Mouse (Mus musculus) intestine, postnatal 0 days (tissue): ENCODE measurements around the gene Ddx18. TPM values are rescaled to one million over a fixed set of nuclear protein-coding genes. Genes with fewer than 3 reads are reported as not detected.

Experiments
- ATAC-seq: fragments of 200-750 bp; cut with Nextera tagmentation; 2 replicates; pipeline ENCODE4 v1.8.0; 2017; ENCODE audit warnings: mild to moderate bottlenecking, moderate TSS enrichment, moderate library complexity
- H3K27ac ChIP-seq: fragments of 300-500 bp; sonication (generic); 2 replicates; pipeline ENCODE4 v1.5.1; 2014; ENCODE audit warnings: mild to moderate bottlenecking, low read depth, low read length, moderate library complexity
- H3K27me3 ChIP-seq: fragments of 300-500 bp; sonication (generic); replicated peaks from 2 replicates; pipeline ENCODE4 v1.6.1; 2014; ENCODE audit warnings: low read length, mixed read lengths; ENCODE audit not compliant: control insufficient read depth, insufficient read depth
- H3K36me3 ChIP-seq: fragments of 300-500 bp; sonication (generic); 2 replicates; pipeline ENCODE4 v1.6.1; 2014; ENCODE audit warnings: mild to moderate bottlenecking, moderate library complexity; ENCODE audit not compliant: control insufficient read depth, insufficient read depth
- H3K4me1 ChIP-seq: fragments of 300-500 bp; sonication (generic); replicated peaks from 2 replicates; pipeline ENCODE4 v1.6.1; 2014; ENCODE audit warnings: antibody characterized with exemption, low read length, mixed read lengths; ENCODE audit not compliant: control insufficient read depth, insufficient read depth
- H3K4me2 ChIP-seq: fragments of 300-500 bp; sonication (generic); replicated peaks from 2 replicates; pipeline ENCODE4 v1.6.1; 2014; ENCODE audit warnings: low read depth, mild to moderate bottlenecking, moderate library complexity
- H3K4me3 ChIP-seq: fragments of 300-500 bp; sonication (generic); 2 replicates; pipeline ENCODE4 v1.5.1; 2014; ENCODE audit warnings: low read depth, low read length
- H3K9ac ChIP-seq: fragments of 300-500 bp; sonication (generic); 2 replicates; pipeline ENCODE4 v1.6.1; 2014; ENCODE audit warnings: mild to moderate bottlenecking, low read depth, low read length
- H3K9me3 ChIP-seq: fragments of 300-500 bp; sonication (generic); 2 replicates; pipeline ENCODE4 v1.6.1; 2016; ENCODE audit warnings: mixed run types; ENCODE audit not compliant: control insufficient read depth
- CTCF ChIP-seq: sonication (generic); IDR thresholded peaks from 2 replicates; pipeline ENCODE4 v1.5.1; 2016; ENCODE audit warnings: low read depth, mild to moderate bottlenecking, control low read depth, antibody characterized with exemption, moderate library complexity
- WGBS: fragments of 180-500 bp; shearing (Covaris S2); extraction: QIAGEN DNeasy Blood & Tissue Kit; methylation state at CpG from one replicate; pipeline ENCODE4 v1.1.7; 2014; 5-methylcytosine and 5-hydroxymethylcytosine counted together
- polyA plus RNA-seq: library from polyadenylated mRNA; unstranded; fragments of >200 nt; fragmentation: Nextera tagmentation; extraction: Ambion mirVana; gene quantifications from 2 replicates; pipeline ENCODE4 v1.2.1, GENCODE M21; 2015

Gene Ddx18
- polyA plus RNA-seq, 1 experiment from 2014 or later, result 40.7 TPM

DNA sequence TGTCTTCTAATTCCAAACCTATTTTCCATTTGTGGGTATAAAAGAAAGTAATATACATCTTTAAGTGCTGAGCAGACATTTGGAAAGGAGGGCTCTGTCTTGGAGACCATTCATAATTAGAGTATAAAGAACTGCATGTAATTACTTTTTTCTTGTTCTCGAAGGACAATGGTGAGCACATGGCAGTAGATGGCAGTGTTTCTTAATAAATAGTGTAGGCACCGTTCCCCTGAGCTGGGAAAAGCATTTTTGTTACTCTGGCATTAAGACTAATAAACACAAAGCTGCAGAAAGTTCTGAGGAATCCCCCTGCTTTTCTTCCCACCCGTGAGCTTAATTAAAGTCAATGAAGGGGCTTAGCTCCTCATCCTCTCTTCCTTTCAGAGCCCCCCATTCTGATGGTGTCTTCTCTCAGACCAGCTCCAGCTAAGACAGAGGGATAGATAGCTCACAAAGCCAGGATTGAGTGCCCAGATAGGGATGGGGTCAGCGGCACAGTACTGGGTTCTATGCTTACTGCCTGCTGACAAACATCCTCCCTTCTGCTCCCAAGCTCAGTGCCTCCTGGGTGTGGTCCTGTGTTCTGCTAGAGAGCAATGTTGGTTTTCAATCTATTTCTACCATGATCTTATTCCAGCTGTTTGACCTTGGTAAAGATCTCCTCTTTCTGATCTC, 29.3 kb upstream of the Ddx18 start:
- H3K4me2 ChIP-seq, result no peak overlapping the region
- H3K9me3 ChIP-seq, result no peaks in the 10 kb centered on the region
- ATAC-seq, result no peak
- H3K4me1 ChIP-seq, result no peaks in the 10 kb centered on the region
- H3K27ac ChIP-seq, result no peak overlapping the region
- H3K27me3 ChIP-seq, result no peaks in the 10 kb centered on the region
- no peak overlapping the region for H3K9ac ChIP-seq
- H3K4me3 ChIP-seq, result no peak overlapping the region
- 29% methylated on average over 4 of the region's 4 CpGs for WGBS
- H3K36me3 ChIP-seq, result no peaks in the 10 kb centered on the region
- peak; percentile 56 for TF ChIP-seq CTCF

- no peaks in the 10 kb centered on the region for H3K36me3 ChIP-seq
- H3K9ac ChIP-seq, result no peak overlapping the region
- H3K27ac ChIP-seq, result no peak overlapping the region
- H3K4me2 ChIP-seq, result no peak overlapping the region
- H3K4me3 ChIP-seq, result no peak overlapping the region
- H3K27me3 ChIP-seq, result no peaks in the 10 kb centered on the region
- H3K4me1 ChIP-seq, result no peaks in the 10 kb centered on the region; the same call in 1 of the 2 replicates
- no peak for TF ChIP-seq CTCF
- 59% methylated on average over 6 of the region's 6 CpGs for WGBS
- no peak for ATAC-seq
- H3K9me3 ChIP-seq, result no peaks in the 10 kb centered on the region
These were observed 17.0 kb upstream of the Ddx18 start for GRCm38 (mm10) chr1:121584838-121585237.

- WGBS, result 54% methylated on average over 5 of the region's 5 CpGs
These were observed 13.5 kb upstream of the Ddx18 start for GRCm38 (mm10) chr1:121581133-121581855.

GRCm38 (mm10) chr1:121577491-121577890, 9.7 kb upstream of the Ddx18 start:
- WGBS, result 61% methylated on average over 1 of the region's 1 CpGs
- no peak for ATAC-seq
- Histone ChIP-seq H3K27me3 (no peaks in the 10 kb centered on the region), H3K36me3 (no peaks in the 10 kb centered on the region), H3K4me1 (no peaks in the 10 kb centered on the region; the same call in 1 of the 2 replicates), H3K9me3 (no peaks in the 10 kb centered on the region), H3K9ac (no peak overlapping the region), H3K4me3 (no peak overlapping the region), H3K27ac (no peak overlapping the region), H3K4me2 (no peak overlapping the region)
- no peak for TF ChIP-seq CTCF

More at GRCm38 (mm10) chr1:121581133-121581855, 13.5 kb upstream of the Ddx18 start:
- Histone ChIP-seq H3K27me3 (no peaks in the 10 kb centered on the region), H3K36me3 (no peaks in the 10 kb centered on the region), H3K4me2 (no peak overlapping the region), H3K9ac (no peak overlapping the region), H3K4me3 (no peak overlapping the region), H3K9me3 (no peaks in the 10 kb centered on the region), H3K27ac (no peak overlapping the region; the same call in 1 of the 2 replicates), H3K4me1 (no peaks in the 10 kb centered on the region; the same call in 1 of the 2 replicates)
- peak; percentile 75 for ATAC-seq
- TF ChIP-seq CTCF, result no peak

- Histone ChIP-seq H3K27ac (no peak overlapping the region), H3K9me3 (no peaks in the 10 kb centered on the region), H3K9ac (no peak overlapping the region), H3K4me3 (no peak overlapping the region), H3K36me3 (no peaks in the 10 kb centered on the region), H3K4me2 (no peak overlapping the region), H3K4me1 (no peaks in the 10 kb centered on the region), H3K27me3 (no peaks in the 10 kb centered on the region)
- no peak for TF ChIP-seq CTCF
- 80% methylated on average over 7 of the region's 7 CpGs for WGBS
- ATAC-seq, result no peak
These were observed 2.7 kb upstream of the Ddx18 start for GRCm38 (mm10) chr1:121570522-121570921.

- H3K27ac ChIP-seq, result no peak overlapping the region
- ATAC-seq, result no peak
- H3K4me2 ChIP-seq, result no peak overlapping the region
- no peaks in the 10 kb centered on the region for H3K9me3 ChIP-seq
- peaks cover 88% of the 10 kb centered on the region for H3K36me3 ChIP-seq
- no peaks in the 10 kb centered on the region for H3K27me3 ChIP-seq
- H3K4me3 ChIP-seq, result no peak overlapping the region
- WGBS, result 92% methylated on average over 5 of the region's 5 CpGs
- H3K9ac ChIP-seq, result no peak overlapping the region
- no peak for TF ChIP-seq CTCF
- H3K4me1 ChIP-seq, result no peaks in the 10 kb centered on the region
These were observed 9.9 kb downstream of the Ddx18 start for GRCm38 (mm10) chr1:121557861-121558260.
